Mouse (Mus musculus): ENCODE measurements around the gene Zfp446.
A peak's percentile ranks its signal among the peaks of the same experiment; 100 is the strongest.

The Zfp446 gene

DNA sequence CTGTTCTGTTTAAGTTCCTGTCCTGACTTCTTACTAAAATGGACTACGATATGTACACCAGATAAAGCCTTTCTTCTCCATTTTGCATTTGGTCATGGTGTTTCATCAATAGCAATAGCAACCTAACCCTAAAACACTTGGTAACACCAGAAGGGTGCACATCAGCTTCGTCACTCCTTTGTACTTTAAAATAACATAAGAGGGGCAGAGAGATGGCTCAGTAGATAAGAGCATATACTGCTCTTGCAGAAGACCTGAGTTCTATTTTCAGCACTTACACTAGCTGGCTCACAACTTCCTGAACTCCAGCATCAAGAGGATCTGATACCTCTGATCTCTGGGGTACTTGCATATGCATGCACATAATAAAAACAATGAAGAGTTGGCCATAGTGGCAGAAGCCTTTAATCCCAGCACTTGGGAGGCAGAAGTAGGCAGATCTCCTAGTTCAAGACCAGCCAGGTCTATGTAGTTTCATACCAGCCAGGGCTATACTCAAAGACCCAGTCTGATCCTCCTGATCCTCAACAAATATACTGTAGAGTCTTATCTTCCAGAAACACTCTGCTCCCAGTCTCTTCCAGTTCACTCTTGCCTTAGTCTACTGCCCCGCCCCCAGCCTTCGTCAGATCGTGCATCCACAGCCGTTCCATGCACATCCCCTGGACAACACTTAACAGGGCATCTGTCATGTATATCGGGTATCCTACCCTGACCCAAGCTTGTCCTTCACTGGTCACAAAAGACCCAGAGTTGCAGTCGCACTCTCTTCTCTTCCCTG, 10.0 kb downstream of the Zfp446 start:
- no peak for DNase-seq (ENCODE audit: low read depth, low spot score)

DNA sequence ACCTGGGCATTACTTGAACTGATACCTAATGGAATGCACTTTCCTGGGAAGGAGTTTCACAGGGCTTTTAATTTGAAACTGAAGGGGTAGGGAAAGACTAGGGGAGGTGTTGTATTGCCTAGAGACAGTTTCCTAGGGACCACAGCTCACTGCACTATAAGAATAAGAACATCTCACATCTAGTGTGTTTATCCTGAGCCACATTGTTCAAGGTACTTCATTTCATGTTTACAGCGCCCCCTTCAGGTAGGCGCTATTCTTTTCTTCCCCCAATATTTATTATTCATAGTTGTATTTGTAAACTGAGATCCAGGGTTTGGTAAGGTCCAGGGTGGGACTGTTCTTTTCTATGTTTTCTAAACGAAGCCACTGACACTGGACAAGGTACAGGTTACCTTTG, 14.6 kb downstream of the Zfp446 start:
- DNase-seq (ENCODE audit: low read depth, low spot score) = peak; percentile 63

DNA sequence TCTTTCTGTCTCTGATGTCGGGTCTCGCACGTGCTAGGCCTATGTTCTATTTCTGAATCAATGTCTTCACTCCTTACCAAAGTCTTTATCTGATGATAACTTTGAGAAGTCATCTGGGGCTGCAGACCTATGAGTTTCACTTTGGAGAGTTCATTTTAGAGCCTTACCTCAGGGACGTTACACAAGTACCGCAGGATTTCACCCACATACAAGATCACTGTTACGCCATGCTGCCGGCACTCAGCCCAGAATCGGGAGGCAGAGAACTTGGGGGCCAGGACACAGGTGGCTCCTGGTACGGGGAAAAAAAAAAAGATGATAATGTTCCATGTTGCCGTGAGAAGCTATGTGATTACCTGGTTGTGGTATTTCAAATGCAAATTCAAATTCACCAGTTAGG, 15.5 kb downstream of the Zfp446 start:
- DNase-seq (ENCODE audit: low read depth, low spot score) = no peak

DNA sequence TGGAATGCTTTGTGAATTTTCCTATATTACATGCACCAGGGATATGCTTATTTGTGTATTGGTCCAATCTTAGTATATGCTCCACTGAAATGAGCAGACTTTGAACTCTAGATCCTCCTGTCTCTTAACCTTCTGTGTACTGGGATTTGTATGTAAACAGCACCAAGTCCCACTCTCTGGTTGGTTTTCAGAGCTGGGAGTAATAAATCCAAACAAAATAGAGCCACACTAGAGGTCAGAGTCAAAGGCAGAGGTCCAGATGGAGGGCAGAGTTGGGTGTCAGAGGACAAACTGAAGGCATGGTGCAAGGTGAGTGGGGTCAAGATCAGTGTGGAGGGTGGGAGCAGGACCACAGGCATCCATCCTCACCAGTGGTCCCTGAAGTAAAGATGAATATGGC, 18.2 kb downstream of the Zfp446 start:
- DNase-seq (ENCODE audit: low read depth, low spot score) = no peak

DNA sequence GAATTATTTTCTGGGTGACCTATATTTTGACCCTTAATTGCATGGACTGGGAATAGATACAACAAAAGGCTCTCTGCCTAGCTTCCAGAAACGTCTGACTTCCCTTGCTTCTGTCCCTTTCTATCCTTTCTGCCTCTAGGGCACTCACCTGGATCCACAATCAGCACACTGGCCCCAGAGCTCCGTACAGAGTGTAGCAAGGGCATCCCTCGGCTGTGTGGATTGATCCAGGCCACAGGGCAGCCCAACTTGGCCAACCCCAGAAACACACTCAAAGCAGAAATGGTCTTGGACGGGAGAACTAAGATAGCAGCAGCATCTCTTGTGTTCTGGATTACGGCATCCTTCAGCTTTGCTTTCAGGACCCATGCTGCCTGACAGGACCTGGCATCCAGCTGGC, 19.6 kb downstream of the Zfp446 start:
- DNase-seq (ENCODE audit: low read depth, low spot score) = no peak

DNA sequence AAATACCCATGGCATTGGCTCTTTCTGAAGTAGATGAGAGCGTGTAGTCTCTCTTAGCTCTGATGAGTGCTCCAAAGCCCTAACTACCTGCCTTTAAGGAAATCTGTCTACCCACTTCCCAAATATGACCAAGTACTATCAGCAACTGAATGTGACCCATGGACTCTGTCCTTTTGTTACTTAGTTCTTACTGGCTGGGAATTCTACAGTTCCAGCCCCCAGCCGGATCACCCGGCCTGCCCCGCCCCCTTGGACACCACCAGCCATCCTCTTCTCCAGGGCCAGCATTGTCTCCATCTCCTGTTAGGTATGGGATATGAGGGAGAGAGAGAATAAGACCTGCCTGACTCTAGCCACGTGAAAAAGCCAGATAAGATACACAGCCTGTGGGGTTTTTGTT, 20.4 kb downstream of the Zfp446 start, which contains the start of gene Slc27a5:
Slc27a5 (minus strand) TSS at position 140 of the 400 bp plus-strand sequence.
- no peak for DNase-seq (ENCODE audit: low read depth, low spot score)

DNA sequence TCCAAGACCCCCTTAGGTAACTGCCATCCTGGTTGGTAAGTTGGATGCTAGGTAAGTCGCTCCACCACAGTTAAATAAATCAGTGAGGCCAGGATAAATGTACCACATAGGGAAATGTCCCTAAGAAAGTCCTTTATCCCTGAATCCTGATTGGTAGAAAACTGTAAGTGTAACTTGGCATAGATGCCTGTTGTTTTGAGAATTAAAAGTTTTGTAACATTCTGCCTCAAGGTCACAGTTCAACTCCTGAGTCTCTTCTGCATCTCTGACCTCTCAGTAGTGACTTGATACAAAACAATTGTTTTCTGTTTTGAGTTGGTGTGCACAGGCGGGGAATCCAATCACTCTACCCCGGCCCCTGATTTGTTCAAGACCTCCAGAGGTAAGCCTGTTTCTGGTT, 21.2 kb downstream of the Zfp446 start, which contains the start of gene Trim28:
Trim28 (plus strand) TSS at position 264 of the 400 bp plus-strand sequence.
- no peak for DNase-seq (ENCODE audit: low read depth, low spot score)

DNA sequence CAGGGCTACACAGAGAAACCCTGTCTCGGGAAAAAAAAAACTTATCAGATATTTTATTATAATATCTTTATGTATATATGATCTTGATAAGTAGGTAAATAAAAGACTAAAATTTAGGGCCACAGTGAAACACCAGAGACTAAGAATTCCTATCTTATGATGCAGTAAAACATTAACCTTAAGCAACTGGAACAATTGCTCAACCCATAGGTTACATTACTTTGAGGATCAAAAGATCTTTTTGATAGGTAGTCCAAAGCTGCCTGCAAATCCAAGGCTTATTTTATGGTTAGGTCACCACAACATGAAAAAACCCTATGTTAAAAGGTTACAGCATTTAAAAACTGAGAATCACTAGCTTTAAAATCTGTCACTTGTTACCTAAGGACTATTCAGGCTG, 23.9 kb downstream of the Zfp446 start:
- DNase-seq (ENCODE audit: low read depth, low spot score) = no peak

DNA sequence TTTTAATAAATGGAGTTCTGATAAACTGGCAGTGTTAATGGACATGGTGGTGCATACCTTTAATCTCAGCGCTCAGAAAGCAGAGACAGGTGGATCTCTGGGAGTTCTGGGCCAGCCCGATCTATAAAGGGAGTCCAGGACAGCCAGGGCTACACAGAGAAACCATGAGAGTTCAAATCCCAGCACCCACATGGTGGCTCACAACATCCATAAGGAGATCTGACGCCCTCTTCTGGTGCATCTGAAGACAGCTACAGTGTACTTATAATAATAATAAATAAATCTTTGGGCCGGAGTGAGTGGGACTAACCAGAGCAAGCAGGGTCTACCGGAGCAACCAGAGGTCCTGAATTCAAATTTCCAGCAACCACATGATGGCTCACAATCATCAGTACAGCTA, 25.7 kb downstream of the Zfp446 start:
- no peak for DNase-seq (ENCODE audit: low read depth, low spot score)

DNA sequence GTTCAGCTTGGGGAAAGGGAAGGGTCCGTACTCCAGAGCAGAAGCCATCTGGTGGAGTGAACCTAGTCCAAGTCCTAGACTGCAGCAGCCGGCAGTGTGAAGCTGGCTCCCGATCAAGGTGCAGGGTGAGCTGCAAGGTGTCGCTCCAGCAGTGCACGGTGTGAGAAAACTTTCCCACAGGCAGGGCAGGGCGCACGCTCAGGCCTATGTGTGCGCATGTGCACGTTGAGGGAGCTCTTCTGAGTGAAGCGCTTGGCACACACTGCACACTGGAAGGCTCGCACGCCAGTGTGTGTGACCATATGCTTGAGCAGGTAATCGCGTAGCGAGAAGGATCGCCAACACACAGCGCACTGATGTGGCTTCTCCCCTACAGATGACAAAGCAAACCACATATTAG, 28.4 kb downstream of the Zfp446 start:
- no peak for DNase-seq (ENCODE audit: low read depth, low spot score)

DNA sequence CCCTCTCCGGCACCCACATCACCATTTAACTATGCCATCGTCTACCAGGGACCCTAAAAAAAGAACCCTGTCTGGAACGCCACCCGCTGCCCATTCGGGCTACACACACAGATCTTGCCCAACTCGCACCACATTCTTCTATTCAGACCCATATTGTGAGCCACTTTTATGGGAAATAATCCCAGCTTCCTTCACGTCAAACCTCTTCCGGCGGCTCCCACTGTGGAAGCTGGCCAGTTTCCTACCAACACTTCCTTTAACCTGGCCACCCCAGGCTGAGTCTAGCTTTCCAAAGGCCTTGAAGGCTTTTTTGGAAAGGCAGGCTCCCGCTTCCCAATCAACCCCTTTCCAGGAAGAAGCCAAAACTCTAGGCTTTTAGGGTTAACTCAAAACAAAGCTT, 28.9 kb downstream of the Zfp446 start:
- DNase-seq (ENCODE audit: low read depth, low spot score) = no peak

DNA sequence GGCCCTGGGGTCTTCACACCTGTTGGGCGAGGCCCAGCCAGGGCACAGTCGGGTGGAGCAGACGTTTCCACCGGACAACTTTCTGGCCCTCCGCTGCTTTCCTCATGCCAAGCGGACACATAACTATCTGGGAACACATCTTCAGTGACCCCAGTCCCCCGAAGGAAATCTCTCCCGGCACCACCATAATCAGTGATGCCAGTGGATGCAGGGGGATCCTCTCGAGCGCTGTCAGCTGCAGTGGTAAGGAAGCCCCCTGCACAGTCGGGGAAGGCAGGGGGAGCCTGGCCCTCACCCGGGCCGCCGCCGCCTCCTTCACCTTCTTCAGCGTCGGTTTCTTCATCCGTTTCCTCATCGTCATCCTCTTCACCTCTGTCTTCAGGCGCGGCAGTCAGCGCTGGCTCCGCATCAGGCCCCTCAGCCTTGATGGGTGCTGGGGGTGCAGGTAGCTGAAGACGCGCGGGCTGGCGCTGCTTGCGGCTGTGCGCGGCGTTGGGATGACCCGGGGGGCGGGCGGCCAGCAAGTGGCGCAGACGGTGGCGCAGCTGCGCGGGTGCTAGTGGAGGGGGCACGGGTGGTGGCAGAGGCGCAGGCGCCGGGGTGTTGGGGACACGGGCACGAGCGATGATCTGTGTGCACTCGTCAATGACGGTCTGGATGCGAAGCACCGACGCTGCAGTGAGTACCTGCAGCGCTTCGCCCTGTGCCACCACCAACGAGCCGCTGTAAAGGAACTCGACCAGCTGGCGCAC, 29.9 kb downstream of the Zfp446 start:
- no peak for DNase-seq (ENCODE audit: low read depth, low spot score)

DNA sequence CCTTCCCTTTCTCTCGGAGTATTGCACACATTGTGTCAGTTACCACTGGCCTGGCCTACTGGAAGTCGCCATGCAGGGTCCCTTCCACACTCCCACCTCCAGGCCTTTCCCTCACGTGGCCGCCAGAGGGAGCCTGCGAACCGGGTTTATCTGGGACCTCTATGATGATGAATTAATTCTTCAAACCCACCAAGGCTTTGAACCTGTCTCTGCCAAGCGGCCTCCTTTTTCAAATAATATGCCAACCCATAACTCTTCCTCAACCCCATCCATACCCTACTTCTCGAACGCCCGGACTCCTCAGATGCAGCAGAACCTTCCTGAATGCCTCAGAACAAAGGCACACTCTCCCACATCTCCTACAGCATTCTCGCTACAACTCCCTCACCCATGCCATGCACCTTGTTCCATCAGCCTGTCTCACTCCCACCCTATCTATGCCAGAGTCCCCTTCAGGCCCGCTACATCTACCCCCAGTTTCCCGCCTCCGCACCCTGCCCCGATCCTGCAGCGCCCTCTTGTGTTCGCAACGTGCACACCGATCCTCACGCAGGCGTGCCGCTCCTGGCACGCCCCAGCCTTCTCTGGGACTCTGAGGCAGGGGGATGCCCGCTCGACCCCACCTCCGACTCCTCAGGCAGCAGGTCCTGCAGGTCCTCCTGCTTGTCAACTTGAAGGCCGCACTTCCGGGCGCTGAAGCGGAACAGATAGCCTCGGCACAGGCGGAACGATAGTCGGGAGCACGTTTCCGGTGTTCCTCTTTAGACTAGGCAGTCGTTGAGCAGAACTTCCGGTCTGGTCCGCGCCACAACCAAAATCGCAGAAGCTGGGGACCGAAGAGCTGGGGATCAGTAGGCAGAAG, 31.7 kb downstream of the Zfp446 start:
- peak; percentile 96 for DNase-seq (ENCODE audit: low read depth, low spot score)

DNA sequence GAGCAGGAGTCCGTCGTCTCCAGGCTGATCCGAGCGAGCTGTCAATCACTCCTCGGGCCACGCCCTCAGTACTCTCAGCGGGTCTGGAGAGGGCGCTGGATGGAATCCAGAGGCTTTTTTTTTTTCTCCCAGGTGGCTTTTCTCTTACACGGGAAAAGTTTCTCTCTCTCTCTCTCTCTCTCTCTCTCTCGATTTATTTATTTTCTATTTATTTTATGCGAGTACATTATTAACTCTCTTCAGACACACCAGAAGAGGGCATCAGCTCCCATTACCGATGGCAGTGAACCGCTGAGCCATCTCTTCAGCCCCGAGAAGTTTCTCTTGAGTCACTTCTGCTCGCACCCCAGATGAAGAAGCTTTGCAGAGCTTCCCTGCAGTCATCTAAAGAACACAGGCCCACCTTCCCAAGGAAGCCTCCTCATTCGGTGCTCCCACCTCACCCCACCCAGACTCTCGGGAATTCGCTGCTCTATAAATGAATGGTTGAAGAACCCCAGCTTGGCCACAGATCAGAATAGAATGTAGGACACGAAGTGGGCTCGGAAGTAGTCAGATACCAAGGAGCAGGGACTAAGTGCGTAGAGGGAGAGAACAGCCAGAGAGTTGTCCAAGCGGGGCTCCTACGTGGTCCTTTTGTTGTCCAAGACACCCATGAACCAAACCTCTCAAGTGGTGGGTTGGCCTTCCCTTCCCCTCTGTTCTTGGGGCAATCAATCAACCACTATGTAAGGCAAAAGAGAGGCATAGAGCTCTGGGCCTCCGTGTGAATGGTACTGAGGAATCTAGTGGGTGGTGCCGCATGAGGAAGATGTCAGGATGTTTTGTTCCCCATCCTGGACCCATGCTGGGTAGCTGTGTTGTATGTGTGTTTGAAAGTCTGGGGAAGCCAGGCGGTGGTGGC, 32.6 kb downstream of the Zfp446 start, which contains the start of gene Zbtb45:
Zbtb45 (minus strand) TSS at position 30 of the 904 bp plus-strand sequence.
- DNase-seq (ENCODE audit: low read depth, low spot score) = no peak

DNA sequence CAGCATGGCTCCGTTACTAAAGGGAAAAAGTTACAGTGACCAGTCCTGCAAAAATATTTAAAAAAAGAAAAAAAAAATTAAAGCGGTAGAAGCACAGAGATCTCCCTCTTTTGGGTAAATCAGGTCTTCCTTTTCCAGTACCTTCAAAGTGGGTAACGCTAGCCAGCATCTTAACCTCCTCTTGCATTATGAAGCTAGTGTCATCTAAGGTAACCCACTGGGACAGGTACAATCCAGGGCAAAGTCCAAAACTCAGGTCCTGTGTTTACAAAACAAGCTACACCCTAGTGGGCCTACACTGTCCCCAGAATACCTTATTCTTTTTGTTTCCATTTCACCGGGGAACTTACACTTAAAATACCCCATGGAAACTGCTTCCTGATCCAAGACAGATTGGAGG, 36.0 kb downstream of the Zfp446 start:
- no peak for DNase-seq (ENCODE audit: low read depth, low spot score)

DNA sequence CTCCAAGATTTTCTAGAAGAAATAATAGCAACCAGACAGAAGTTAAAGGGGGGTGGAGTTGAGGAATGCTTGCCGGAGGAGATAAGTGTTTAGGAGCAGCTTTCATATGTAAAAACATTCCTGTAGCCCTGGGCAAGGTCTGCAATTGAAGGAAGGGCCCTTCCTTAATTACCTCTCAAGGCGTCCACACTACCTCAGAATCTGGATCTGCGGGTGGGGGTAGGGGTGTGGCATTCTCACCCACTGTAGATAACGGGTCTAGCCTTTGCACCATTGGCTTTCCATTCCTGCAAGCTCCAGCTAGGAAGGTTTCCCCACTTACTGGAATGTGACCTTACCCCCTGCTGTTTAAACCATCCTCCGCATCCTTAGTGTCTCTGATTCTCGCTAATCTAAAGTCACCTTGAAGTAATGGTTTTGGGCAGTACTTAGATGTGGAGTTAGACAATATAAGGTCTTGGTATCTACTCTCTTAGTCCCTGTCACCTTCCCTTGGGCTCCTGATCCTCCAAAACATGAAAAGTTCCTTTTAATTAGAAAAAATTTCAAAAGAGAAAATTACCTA, 36.7 kb downstream of the Zfp446 start:
- no peak for DNase-seq (ENCODE audit: low read depth, low spot score)

DNA sequence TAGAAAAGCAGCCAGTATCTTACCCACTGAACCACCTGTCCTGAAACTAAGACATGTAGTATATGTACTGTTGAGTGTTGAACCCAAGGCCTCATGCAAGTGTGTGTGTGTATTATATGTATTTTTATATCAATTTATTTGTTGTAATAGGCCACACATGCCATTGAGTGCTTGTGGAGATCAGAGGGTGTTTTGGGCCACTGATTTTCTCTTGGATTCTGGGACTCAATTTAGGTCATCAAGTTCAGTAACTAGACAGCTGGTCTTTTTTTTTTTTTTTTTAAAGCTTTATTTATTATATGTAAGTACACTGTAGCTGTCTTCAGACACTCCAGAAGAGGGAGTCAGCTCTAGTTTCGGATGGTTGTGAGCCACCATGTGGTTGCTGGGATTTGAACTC, 37.6 kb downstream of the Zfp446 start:
- no peak for DNase-seq (ENCODE audit: low read depth, low spot score)

DNA sequence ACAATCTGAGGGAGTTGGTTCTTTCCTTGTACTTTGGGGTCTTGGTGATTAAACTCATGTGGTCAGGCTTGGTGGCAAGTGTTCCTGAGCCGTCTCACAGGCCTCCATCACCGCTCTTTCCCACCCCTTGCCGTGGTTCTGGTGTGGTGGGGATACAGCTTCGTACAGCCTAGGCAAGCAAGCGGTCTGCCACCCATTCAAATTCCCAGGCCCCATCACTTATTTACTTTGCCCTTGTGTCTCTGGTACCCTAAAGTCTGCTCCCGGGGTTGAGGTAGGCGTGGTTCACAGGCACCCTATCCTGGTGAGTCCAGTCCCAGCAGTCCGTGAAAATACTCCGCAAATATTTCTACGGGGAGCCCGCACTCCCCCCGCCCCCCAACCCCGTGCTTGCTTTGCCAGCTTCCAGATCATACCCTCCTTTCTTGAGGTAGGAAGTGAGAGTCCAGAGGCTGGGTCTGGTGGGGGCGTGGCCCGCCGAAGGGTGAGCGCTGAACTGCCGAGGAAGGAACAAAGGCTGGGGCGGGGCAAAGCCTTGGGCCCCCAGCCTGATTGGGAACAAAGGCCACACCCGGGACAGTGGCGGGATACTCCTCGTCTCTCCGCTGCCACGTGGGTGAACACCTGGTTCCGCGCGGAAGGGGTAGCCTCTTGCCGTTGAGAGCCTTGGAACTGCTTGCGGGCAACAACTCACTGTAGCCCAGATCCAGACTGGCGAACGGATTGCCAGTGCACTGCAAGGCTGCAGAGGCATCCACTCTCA, 45.3 kb downstream of the Zfp446 start:
- peak; percentile 94 for DNase-seq (ENCODE audit: low read depth, low spot score)

DNA sequence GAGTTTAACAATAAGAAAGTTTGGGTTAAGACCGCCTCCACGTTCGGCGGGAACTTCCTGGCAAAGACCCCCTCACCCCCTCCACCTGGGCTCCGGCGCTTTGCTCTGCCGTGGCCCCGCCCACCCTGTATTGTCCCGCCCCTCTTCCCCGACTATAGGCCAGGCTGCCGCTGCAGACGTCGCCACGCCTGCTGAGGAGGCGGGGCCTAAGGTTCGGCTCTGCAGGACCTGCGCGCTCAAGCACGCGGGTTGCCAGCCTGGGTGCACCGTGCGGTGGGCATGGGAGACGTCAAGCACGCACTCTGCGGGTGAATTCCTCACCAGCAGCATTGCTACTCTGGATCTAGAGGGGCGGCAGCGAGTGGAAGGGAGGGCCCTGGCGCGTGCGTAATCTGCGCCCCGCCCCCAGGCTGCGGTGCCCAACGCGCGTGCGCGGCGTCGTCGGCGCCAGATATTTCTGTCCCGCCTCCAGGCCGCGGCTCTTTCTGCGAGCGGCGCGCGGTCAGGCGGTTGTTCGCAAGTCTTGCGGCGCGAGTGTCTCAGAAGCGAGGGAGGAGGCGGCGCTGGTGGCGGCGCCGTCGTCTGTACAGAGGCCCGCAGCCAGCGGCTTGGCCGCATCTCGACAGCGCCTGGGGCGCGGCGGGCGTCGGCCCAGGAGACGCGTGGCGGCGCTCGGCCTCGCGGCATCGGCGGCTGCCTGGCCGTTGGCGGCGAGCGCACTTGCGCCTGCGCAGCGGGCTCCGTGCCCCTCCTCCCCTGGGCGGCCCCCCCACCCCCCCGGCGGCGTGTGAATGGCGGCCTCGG, 46.5 kb downstream of the Zfp446 start:
- peak; percentile 98 for DNase-seq (ENCODE audit: low read depth, low spot score)
